Mouse (Mus musculus) cerebellum, adult 9-11 months (tissue): ENCODE measurements at regions not wholly inside any gene's neighbourhood (a gene's known extent, or its start where the extent isn't known, plus 50 kb on each side); places are given as distances from the start of the nearest gene placed in this dataset.
A peak's percentile ranks its signal among the peaks of the same experiment; 100 is the strongest.

ENCODE experiments used
- DNase-seq: peaks from one replicate; pipeline ENCODE4 v3.0.0; 2022

DNA sequence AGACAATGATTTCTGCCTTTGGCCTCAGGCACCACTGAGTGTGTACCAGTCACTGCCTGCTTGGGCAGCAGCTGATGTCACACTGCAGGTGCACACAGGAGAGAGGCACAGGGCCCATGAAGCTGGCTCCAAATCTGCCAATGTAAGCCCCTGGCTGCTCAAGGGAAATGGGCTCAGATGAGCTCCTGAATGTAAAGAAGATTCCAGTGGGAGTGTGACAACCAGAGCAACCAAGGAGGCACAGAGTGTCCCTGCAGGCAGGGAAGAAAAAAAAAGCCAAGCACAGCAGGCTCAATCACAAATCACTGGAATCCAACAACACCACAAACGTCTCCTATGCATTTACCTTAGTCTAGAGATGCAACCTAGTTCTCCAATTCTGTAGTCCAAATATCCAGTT, 151.2 kb upstream of the Tox3 start:
- no peak for DNase-seq

DNA sequence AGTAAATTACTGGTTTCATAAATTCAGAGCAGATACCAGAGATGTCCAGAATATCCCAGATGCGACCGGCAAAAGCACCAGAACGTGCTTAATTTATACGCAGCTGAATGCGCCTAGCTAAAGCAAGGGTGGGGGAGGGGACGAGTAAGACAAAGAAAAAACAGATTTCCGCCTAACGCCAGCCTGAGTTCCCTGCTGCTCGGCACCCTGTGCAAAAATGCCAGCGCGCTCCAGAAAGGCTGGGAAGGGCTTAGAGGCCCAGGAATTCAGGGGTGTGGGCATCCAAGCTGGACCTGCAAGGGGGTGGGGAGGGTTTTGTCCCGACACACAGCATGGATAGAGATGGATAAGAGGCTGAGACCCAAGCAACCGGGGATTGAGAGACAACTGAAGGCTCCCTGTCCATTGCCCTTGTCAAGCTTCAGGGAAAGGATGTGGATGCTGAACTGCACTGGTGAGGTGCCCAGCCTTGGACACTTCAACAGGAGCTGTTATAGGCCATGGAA, 148.6 kb upstream of the Tox3 start:
- no peak for DNase-seq

DNA sequence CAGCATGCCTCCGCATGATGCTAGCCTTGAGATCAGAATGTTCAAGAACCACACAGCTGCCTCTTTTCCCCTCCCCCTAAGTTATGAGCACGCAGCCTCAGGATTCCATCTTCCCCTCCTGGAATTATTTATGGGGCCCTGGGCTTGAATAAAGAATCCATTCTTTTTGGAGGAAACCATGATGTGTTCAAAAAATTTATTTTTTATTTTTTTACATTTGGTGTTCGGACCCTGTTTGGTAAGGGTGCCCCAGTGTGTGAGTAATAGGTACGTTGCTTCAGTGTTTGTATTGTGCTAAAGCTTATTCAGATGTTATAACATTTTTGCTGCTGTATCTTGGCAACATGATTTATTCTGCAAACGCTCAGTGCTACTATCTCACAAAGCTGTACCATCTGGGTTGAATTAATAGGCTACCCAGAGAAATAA, 147.8 kb upstream of the Tox3 start:
- DNase-seq = no peak

DNA sequence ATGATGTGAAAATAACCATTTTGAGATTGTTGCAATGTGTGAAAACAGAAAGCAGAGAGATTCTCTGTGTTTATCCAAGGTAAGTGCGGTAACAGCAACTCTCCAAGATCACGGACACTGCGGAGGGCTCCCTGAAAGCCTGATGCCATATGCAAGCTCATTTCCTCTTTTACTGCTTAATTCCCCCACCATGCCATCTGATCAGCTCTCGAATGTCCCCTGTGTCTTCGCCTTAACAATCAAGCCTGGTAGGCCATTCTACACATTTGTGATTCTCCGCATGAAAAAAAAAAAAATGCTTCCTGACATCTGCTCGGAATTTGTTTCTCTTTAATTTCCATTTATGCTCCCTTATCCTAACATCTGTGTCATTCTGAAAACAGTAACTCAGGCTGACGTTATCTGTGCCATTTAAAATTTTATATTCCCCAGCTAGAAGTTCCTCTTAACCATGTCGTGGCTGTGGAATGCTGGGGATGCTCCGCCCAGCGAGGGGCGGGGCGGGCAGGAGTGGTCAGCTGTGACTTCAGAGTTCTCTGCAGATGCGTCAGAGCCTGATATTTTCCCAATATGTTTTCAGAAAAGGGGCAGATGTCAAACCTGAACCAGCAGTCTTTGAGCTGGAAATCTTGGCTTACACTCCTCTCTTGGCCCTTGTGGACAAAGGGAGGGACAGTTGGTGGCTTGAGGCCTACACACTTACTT, 144.5 kb upstream of the Tox3 start:
- DNase-seq = no peak

DNA sequence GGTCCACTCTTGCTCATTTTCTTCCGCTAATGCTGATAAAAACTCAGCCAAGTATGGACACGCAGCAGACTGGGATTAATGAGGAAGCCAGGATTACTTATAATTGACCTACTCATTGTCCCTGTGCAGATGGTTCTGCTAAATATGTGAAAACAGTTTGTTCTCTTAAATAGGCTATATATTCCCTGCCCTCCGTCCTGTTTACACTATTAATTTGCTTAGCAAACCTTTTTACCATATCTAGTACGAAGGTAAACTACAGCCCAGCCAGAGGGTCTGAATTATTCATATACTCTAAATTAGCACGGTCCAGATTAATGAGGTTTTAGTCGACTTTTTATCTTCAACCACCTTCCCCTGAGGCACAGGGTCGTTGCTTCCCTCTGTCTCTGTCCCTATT, 143.5 kb upstream of the Tox3 start:
- DNase-seq = no peak

DNA sequence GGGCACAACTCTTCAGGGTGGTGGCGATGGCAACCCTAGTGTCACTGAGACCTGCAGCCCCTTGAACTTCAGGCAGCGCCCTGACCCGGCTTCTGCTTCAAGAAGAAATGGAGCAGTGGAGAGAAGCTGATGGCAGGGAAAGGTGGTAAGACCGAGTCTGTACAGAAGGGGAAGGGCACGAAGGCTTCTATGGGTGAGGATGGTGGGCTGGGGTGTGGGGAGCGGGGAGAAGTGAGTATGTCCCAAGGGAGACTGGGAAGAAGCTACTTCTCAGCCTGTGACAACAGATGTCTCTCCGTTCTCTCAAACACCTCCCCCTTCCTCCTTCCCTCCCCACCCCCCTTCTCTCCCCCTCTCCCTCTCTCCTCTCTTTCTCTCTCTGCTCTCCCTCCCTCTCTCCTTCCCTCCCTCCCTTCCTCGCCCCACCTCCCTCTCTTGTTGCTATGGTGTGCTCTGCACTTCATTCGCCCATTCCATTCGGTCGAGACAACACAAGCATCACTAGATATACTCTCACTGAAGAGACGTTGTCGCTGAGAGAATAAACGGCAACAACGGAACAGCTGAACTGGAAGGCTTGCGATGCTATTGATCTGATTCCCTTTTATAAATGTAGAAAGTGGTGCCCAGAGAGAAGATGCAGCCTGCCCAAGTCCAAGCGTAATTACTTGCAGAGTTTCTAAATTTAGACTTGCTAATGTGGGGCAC, 142.7 kb upstream of the Tox3 start:
- no peak for DNase-seq

DNA sequence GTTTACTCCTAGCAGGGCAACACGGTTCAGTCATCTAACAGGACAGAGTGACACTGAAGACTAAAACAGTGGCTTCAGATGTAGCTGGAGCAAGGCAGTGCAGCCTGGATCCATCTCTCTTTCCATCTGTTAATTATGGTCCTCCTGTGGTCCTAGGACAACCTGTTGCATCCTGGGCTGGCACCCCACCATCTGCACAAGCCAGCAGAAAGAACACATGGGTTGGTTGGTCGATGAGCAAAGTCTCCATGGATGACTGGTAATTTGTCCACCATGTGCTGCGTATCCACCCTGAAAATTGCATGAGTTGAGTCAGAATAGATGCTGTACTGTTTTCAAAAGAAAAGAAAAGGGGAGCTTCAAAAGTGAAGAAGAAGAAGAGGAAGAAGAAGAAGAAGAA, 138.4 kb upstream of the Tox3 start:
- DNase-seq = no peak

DNA sequence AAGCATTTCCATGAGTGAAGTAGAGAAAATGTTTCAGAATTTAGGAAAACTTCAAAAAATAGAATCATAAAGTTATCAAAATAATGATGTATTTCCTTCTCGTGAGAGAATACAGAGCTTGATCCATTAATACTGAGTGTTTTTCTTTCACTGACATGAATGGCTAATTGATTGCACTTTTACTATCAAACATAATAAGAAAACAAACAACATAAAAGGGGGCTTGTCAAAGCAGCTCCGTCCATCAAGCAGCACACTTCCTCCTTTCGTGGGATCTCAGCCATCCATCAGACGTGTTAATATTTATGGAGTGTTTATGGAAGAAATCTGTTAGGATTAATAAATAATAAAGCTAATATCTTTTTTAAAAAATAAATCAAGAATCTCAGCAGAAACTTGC, 130.0 kb upstream of the Tox3 start:
- DNase-seq = no peak

DNA sequence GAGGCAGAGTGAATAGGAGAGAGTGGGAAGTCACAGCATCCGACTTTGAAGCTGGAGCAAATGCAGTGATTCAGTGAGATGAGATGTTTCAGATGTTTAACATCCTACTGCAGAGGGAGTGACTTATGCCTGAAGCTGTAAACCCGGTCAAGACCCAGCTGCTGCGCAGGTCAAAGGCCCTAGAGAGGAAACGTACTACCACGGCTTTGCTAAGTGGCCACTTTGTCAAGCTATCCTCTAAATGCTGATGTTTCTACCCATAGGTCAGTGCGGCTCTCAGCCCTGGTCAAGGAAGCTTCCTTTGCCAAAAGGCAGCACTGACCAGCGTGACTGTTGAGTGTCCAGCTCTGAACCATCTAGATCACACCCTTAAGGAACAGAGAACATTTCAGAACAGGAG, 125.9 kb upstream of the Tox3 start:
- DNase-seq = no peak

DNA sequence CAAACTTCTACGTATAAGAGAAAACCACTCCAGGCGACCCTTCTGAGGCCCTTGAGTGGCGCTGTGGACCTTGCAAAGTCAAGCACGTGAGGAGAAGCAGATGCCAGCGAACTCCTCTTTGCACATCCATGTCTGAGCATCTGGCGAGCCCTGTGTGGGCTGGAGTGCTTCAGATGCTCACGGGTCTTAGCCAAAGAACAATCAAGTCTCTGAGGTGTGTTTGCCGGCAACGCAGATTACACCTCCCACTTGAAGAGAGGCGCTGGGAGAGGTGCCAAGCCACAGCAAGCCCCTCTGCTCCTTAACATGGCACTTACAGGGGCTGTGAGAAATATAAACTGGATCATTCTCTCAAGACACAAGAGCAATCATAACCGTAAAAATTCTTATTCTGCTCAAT, 122.7 kb upstream of the Tox3 start:
- no peak for DNase-seq

DNA sequence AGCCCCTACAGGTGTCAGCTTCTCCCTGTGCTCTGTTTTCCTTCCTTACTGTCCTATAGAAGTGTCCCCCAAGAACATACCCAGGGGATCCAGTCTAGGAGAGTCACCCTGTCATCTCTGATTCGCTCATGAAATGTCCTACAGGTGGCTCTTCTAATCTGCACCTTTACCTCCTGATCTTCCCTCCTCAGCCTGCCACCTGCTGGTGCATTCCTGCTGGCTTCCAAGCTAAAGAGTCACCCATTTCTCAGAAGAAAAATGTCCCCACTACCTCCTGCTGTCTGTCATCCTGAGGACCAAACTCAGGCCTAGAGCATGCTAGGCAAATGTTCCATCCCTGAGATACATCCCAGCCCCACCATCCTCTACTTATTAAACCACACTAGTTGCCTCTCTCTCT, 115.6 kb upstream of the Tox3 start:
- DNase-seq = no peak

DNA sequence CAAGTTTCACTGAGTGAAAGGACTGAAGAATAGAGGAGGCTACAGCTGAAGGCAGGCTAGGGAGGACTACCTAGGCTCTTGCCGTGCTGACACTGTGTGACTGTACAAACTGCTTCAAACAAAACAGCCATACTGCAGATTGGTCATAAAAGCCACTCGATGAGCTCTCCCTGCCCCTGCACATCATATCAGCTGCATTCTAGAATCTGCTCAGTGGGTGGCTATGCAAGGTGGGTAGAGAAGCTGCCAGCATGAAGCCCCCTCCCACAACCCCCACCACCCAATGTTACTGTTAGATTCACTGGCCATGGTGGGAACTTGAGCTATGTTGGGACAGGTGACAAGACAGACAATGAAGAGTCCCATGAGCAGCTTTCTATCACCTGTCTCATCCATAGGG, 107.2 kb upstream of the Tox3 start:
- no peak for DNase-seq

DNA sequence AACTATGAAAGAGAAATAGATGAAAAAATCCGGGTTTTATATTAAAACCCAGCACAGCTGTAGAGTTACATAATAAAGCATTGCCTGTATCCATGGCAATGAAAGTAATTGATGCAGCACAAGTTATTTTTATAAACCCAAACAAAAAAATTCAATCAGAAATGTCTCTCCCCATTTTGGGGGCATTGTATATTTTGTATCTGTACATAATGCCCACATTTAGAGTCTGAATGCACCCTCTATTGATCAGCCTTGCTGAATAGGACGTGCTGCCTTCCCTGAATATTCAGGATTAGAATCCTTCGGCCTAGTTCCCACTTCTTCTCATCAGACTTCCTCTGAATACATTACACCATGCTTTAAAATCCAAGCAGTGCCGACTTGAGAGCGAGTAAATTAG, 106.0 kb upstream of the Tox3 start:
- DNase-seq = no peak

DNA sequence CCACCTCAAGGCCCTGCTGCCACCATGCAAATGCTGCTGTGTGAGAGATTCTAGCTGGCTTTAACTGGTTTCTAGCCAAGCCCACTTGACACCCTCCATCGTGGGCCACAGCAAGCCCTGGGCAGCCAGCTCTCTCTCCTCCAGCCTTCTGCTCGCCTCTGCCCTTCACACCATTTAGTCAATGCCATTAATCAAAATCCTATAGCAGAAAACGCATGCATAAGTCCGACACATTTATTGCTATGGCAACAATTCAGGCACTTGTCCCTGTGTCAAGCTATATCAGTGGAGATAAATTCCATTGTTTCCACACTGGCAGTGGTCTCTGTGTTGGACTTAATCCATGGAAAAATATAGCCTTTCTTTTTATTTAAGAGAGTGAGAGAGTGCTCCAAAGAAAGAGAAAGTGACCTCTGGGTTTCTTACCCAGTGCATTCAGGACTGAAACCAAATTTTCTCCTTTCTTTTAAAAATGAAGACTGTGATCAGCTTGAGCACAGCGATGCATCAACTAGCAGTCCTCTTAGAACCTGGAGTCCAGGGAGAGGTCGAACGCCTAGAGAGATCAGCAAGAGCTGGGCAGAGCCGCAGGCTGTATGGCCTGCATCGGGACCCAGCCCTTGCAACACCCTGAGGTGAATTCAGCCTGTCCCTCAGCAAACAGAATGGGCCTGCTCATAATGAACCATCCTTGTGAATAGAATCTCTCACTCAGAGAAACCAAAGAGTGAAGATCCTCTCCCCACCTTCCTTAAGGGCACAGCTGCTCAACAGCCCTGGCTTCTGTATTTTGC, 93.1 kb upstream of the Tox3 start:
- no peak for DNase-seq

DNA sequence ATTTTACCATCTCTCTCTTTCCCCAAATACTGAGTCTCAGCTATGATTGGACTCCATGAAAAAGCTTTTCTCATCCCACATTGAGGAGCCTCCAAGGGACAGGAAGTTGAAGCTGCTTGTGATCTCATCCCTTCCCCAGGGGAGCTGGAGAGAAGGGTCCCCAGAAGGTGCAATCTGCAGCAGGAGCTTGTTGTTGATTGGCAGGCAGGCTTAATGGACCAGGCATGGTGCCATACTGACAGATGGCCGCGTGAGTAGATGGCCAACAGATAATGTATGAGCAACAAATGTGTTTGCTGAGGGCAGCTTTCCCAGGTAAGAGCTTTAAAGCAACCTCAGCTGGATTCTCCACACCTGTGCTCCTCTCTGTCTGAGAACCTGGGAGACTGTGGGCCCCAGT, 65.9 kb upstream of the Tox3 start:
- peak; percentile 43 for DNase-seq
